Mouse (Mus musculus): Measurements from ENCODE around the gene Tamm41. TPM values are rescaled to one million over a fixed set of nuclear protein-coding genes. Genes with fewer than 3 reads are reported as not detected.

Gene Tamm41
- total RNA-seq (2021) = 10 to 100 TPM; 17.2 to 18.5 TPM
- long read RNA-seq, partial matches to known transcripts = 1 of 9 reads
- long read RNA-seq, other reads (novel, unspliced or antisense) = 4 of 9 reads

DNA sequence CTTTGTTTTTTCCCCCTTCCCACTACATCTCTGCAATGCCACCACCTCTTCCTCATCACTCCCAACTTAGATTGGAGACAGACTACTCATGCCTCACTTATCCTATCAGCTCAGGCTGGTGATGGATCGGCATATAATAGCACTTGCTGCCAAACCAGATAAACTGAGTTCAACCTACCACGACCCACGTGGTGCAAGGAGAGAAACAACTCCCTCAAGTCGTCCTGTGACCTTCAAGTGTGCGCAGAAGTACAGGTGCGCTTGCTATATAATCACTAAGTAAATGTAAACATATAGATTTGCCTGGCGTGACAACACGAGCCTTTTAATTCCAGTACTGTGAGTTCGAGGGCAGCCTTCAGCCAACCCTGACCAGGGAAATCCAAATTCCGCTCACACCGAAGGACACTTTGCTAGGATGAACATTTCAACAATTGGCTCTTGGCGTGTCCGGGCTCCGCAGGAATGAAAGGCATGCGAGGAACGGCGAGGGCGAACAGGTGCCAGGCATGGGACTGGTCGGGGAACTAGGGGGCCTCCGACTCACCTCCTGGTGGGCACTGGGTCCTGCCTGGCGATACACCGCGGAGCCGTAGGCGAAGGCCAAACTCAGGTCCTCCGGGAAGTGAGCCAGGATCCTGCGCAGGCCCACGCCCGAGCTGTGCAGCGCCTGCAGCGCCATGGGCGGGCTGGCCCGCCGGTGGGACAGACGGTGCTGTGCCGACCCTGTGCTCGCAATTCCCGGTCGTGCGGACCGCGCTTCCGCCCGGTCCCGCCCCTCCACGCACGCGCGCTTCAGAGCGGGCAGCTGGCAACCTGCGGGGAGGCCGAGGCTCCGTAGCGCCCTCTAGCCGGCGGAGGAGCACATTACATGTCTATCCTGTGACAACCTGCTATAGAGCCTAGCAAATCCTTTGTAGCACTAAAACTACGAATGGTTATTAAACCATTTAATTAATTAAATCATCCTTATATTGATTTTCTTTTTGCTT lies at the start of gene Tamm41:
Gene Tamm41, minus strand, starts transcription at position 774 of the 992 bp plus-strand sequence.
- DNase-seq (ENCODE audit: low spot score in 2 of 2) = peak; percentile 77 to 92

DNA sequence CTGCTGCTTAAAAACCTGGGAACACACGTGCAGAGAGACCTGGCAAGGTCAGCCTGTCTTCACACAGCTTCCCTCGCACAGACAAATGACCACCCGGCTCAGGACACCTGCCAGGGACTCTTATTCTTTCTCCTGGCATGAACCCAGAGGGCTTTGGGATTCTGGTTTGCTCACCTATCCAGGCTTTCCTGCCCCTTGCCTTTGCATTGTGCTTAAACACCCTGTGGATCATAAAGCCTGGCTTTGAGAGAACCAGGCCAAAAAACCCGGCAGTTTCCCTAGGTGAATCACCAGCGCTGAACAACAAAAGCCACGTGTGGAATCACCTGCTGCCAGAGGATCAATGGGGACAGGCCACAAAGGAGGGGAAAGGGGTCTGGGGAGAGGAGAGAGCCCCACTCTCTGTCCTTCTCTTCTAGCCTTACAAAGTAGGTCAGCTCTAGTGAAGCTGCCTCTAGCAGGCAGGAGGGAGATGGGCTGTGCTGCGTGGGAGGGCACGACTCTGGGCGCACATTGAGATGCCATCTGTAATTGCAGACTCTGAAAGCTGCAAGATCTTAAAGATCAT lies 47.7 kb upstream of the Tamm41 start:
- DNase-seq (ENCODE audit: low spot score in 2 of 2) = peak; percentile 78 to 91

DNA sequence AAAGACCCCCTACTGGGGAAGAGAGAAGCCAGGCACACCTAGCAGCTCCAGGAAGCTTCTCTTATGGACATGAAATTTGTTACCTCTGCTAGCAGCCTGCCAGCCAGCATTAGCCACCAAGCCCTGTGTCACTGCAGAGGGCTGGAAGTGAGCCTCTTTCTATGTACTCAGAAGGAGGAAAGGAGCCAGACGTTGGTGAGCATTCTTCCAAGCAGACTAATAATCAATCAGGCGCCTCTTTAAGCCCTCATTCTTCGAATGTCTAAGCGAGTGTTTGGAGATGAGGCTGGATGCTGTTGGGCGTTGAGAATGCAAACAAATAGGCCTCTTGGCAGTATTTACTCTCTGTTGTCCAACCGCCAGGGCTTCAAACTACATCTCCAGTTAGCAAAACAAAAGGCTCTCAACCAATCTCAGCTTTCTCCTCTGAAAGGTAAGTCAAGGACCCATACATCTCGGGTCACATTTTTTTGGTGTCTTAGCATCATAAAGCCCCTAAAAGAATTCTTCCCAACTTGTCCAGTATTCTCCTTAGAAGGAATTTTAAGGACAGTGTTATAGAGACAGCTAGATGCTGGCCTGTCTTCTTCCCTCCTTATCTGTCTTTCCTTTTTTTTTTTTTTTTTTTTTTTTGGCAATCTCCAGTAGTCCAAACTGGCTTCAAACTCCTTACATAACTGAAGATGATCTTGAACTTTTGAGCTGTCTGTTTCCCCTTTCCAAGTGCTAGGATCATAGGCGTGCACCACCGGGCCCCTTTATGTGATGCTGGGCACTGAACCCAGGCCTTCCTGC lies 39.3 kb upstream of the Tamm41 start:
- DNase-seq (ENCODE audit: low spot score in 2 of 2) = no peak

DNA sequence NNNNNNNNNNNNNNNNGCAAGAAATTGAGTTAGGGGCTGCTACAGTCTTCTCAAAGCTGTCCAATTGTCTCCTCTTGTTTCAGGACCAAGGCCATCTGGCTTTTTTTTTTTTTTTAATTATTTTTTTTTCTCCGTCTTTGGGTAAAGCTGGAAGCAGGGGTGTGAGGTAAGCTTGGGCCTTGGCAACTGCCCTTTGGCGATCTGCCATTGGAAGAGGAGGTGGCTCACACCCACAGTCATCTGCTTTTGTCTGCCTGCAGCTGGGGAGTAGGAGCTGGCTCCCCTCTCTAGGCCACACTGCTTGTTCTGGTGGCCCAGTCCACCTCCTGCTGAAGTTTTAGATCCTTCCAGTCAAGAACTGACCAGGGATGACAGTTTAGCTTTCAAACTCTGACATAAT lies 34.3 kb upstream of the Tamm41 start:
- DNase-seq (ENCODE audit: low spot score in 2 of 2) = peak in 1 of 2 experiments; percentile 62

DNA sequence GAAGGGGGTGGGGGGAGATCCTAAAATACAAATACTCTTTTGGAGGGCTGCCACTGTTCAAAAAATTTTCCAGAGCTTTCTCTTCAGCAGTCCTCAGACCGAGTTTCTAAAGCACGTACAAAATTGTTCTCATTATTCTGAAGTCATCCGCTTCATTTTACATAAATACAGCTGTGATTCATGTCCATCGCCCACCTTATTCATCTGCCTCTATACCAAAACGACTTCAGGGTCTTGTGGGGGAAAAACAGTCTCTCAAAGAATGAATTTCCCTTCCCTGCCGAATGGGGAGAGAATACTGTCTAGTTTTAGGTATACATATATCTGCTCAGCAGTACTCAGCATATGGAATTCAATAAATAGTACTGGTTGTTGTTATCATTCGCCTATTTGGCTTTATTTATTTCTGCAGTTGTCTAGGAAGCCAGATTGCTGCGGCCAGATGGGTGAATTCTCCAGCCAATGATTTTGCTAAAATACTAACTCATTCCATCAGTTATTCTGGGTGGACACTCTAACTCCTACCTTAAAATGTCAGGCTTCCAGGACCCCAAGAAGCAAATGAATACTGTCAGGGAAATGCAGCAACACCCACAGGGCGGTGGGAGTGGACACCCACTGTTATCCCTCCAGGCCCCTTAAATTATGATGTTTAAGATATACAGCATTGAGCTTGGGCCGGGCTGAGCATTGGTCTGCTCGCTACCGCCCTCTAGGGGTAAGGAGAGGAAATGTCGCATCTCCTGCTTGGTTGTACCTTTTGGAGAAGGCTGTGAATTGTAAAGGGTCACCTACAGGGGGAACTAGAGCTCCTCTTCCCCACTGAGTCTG lies 27.9 kb upstream of the Tamm41 start:
- DNase-seq (ENCODE audit: low spot score in 2 of 2) = peak; percentile 43 to 67

DNA sequence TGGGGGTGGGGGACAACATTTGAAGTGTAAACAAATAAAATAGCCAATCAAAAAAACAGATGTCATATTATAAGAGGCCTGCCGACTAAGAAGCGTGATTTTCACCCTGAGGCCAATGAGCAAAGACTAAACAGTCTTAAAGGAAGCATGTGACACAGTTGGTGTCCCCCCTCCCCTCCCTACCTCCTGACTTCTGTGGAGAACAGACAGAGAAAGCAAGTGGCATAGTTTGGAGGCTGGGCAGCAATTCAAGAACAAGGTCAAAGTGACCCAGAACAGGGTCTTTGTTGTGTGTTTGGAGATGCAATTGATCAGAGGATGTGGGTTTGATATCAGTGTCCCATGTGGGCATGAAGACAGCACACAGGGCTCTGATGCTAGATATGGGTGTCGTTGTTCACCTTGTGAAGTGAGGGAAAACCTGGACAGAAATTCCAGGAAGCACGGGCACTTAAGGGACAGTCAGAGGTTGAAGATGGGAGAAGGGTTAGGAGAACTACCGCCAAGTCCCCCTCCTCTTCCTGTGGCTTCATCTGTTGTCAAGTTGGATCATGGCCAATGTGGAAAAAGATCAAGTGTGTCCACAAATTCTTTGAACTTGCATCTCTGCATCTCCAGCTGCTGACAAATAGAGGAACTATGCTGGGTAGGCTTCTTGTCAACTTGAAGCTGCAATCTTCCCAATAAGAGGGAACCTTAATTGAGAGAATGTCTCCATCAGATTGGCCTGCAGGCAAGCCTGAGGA lies 25.1 kb upstream of the Tamm41 start:
- DNase-seq (ENCODE audit: low spot score in 2 of 2) = no peak

DNA sequence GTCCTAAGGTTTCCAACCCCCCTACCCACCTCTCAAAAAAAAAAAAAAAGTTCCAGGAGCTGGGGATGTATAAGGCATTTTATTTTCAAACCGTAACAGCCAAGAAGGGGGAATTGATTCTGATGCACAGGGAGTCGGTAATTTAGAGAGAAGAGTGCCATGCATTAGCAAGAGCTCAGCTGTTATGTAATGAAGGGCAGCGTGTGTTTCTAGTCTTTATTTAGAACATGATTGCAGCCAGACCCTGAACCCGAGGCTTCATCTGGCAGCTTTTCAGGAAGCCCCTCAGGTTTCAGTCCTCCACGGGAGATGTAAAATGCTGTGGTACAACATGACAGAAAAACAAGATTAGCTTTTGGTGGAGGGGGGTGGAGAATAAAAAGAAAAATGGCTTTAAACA lies 21.6 kb upstream of the Tamm41 start:
- peak in 1 of 2 experiments; percentile 56 for DNase-seq (ENCODE audit: low spot score in 2 of 2)

DNA sequence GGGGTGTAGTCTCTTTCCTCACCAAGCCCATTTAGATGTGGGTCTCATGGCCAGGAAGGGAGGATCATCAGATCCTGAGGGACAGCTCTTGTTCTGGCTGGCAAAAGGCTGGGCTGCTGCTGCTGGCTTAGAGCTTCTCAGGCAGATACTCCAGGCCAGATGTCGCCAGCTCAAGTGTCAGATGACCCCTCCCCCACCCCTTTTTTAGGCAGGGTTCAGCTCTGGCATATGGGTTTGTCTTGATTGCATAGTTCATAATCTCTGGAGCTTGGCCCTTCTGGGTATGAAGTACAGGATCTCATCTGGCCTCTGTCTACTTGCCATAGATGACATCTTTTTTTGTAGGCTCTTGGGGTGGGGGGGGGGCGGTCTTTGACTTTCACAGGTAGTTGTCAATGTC lies 19.0 kb upstream of the Tamm41 start:
- no peak for DNase-seq (ENCODE audit: low spot score in 2 of 2)

DNA sequence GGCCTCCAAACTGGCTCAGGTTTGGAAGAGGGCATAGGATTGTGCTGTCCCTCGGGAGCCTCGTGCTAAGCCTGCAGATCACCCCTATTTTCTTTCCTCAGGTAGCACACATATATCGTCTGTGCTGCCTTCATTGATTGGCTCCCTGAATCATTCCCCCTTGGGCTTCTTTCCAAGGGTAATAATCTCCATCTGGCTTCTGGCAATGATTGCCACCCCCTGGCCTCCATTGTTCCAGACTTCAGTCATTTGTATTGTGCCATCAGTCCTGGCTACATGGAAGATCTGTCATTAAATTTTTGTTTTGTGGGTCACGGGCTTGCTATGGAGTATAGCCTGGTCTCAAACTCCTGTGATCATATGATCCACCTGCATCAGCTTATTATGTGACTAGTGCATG lies 17.8 kb upstream of the Tamm41 start:
- DNase-seq (ENCODE audit: low spot score in 2 of 2) = peak in 1 of 2 experiments; percentile 48

DNA sequence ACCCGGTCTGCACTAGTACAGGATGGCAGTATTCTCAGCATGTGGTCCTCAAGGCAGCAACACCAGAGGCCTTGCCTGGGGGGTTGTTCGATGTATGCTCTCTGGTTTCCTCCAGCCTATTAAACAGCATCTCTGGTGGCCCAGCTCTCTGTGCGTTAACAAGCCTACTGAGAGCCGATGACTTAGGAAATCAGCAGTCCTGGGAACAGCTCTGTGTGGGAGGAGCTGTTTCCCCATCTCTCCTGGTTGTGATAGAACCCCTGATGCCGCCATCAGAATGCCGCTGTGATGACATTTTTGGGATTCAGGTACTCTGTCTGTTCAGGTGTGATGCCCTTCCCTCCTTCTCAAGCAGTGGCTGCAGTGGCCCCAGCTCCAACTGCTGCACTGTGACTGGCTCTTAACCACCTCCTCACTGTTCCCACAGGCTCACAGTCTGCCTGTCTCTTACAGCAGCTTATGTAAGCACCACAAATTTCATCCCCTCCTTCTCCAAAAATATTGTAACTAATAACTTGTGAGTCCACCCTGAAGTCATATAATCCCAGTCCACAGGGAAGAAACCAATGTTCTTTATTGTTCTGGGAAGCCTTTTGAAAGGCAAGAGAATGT lies 14.0 kb upstream of the Tamm41 start:
- DNase-seq (ENCODE audit: low spot score in 2 of 2) = peak in 1 of 2 experiments; percentile 59

DNA sequence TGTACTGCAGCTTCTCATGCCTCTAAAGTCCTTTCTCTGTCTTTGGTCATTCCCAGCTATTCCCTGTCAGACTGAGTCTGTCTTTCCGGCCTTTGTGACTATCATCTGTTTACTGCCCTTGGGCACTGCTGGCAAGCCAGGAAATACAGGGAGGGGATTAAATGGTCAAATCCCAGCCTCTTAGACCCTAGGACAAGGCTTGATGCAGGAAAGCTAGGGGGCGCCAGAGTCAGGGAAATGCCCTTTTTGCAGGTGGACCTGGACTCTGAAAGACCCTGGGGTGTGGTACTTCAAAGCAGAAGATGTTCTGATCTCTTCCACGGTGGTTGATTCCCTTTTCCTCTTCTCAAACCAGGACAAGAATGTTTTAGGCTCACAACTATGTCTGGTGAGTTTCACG lies 11.3 kb upstream of the Tamm41 start:
- DNase-seq (ENCODE audit: low spot score in 2 of 2) = peak in 1 of 2 experiments; percentile 69

DNA sequence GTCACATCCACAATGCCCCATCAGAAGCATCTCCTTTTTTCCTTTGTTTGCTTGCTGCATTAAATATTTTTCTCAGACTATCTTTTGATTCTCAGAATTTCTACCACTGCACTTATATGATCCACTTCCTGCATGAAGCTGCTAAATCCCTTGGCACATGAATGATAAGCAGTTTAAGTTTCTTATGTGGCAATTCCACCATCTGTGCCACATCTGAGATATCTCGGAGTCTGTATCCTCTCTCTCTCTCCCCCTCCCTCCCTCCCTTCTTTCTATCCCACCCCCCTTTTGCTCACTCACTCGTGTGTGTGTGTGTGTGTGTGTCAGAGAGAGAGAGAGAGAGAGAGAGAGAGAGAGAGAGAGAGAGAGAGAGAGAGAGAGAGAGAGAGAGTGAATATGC lies 10.1 kb upstream of the Tamm41 start:
- no peak for DNase-seq (ENCODE audit: low spot score in 2 of 2)

DNA sequence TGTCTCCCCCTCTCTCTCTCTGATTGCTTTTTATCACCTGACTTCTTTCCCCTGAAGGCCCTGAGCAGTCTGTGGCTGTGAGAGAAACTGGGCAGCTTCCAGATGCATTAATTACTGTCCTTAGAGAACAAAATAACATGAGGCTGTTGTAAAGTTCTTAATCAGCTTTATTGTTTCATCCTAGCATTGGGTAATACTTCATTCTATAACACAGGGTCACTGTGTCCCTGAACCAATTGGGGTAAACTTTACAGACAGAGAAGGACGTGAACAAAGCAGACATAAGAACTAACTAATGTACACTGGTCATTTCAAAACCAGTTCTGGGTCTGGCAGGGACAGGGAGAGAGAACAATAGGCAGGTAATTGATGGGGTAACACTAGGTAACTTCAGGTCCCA lies 8.4 kb upstream of the Tamm41 start:
- no peak for DNase-seq (ENCODE audit: low spot score in 2 of 2)

DNA sequence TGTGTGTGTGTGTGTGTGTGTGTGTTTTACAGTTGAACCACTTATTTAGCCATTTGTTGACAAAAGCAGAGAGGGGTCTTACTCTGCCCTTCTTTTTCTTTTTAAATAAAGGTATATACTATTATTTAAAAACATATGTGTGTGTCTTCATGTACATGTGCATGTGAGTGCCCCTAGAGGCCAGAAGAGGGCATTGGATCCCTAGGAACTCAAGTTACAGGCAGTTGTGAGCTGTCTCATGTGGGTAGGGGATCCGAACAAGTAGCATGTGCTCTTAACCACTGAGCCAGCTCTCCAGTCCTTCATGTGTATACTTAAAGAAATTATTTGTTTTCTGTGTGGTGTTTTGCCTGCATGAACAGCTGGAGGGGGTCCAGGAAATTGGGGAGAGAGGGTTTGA lies 7.0 kb upstream of the Tamm41 start:
- no peak for DNase-seq (ENCODE audit: low spot score in 2 of 2)

DNA sequence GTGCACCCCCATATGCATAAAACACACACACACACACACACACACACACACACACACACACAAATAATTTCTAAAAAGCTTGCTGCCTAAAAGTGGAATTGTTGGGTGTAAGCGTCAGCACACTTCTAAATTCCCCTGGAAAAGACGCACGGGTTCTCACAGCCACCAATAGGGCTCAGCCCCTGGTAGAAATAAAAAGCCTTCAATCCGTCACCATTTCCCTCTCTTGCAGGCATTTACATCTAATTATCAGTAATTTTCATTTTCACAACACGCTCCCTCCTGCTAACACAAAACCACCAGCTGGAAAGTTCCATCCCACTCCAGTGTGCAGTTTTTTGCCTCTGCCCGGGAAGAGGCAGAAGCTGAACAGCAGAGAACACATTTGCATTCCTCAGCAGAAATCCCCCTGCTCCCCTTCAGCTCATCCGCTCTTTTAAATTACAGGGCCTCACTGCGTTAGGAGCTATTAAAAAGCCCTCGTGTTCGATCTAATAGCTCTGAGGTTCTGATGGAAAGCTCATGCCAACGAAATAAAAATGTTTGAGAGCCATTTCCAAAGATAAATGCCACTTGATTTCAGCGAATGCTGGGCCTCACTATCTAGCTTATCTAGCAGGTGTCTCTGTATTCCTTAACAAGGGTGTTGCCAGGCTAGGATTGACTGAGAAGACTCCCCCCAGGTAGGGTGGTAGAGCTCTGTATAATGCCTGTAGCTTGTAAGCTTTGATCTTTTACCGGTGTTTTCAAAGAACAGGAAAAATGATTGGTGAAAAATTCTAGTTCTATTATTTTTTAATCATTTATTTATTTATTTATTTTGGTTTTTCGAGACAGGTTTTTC lies 6.2 kb upstream of the Tamm41 start:
- DNase-seq (ENCODE audit: low spot score in 2 of 2) = peak; percentile 68 to 70

DNA sequence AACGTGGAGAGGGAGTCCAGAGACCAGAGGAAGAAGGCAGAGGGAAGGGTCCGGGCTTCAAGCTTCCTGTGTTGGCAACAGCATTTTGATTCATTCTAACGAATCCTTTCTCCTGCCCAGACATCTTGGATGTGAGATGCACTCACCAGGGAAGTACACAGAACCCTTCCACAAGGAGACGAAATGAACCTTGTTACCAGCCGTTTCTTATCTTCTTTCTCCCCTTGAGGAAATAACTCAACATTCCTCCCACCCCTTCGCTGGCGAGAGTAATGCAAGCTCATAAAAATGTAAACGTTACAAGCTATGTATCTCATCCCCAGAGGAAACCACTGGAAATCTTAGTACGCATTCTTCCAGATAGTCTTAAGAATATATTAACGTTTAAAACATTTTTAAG lies 4.9 kb upstream of the Tamm41 start:
- no peak for DNase-seq (ENCODE audit: low spot score in 2 of 2)

DNA sequence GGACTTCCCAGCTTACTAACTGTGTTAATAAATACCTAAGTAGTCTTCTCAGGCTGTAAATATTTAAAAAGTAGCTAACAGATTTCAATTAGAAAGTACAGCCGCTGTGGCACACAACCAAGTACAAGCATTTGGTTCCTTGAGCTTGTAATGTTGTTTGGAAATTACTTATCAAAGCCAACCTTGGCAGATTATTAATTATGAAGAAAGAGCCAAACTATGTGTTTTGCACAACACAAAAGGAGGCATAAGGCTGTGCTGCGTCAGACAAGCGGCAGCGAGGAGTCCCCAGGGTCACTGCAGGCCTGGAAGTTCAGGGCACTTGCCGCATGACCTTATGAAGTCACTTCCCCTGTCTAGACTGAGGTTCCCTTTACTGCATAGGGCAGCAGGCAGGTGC lies 4.2 kb downstream of the Tamm41 start:
- DNase-seq (ENCODE audit: low spot score in 2 of 2) = no peak

DNA sequence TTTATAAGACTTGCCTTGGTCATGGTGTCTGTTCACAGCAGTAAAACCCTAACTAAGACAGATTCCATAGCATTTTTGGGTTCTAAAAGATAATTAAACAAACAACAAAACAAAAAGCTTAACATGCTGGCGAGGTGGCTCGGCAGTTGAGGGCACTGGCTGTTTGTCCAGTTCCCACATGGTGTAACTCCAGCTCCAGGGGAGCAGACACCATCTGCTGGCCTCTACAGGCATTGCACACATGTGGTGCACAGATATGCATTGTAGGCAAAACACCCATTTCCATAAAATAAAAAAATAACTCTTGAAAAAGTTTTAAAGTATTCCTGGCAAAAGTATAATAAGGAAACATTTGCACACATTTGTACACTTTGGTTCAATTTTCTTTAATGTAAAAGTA lies 7.6 kb downstream of the Tamm41 start:
- no peak for DNase-seq (ENCODE audit: low spot score in 2 of 2)

DNA sequence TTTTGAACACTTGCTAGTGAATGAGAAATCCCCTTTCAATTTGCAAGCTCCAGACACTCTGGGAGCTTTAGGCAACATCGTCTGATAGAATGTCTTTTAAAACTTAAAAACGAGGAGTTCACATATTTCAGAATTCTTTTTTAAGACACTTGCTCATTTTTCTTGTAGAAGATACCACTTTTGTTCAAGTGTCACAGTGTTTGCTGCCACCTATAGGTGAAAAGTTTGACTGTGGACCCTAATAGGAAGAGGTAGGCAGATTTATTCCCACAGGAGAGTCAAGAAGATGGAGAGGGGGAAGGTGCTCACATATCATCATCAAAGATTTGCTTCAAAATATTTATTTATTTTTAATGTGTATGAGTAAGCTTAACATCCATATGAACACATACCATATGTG lies 8.4 kb downstream of the Tamm41 start:
- DNase-seq (ENCODE audit: low spot score in 2 of 2) = peak in 1 of 2 experiments; percentile 83
